Mouse (Mus musculus) erythroblast, embryonic 14.5 days (primary cell): ENCODE data around the gene Cftr.

Experiments
- GATA1 ChIP-seq: IDR thresholded peaks from 2 replicates; pipeline ENCODE4 v1.6.1; 2012; ENCODE audit warnings: low read length, inconsistent platforms, mixed read lengths
- TAL1 ChIP-seq: IDR thresholded peaks from 3 replicates; pipeline ENCODE4 v1.6.1; 2012; ENCODE audit warnings: low read length, inconsistent platforms, mixed read lengths

DNA sequence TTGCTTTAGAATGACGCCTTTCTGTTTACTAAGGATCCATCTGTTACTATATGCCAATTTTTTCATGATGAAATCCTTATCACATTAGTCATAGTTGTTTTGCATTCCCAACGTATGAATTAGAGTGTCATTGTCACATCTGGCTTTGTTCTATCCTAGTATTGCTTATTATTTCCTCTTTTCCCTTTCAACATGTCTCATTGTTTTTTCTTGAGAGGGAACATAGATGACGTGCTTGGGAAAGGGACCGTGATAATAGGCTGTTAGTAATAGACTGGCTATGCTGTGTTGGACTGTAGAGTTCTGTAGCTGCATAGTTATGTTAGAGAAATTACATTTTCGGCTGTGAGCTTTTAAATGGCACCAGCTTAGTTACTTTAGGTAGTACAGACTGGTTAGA is 131.6 kb downstream of the Cftr start:
- TF ChIP-seq TAL1 (no peak), GATA1 (no peak)
